Mouse (Mus musculus) kidney, embryonic 14.5 days (tissue): ENCODE measurements around the gene Anks4b. TPM values are rescaled to one million over a fixed set of nuclear protein-coding genes. Genes with fewer than 3 reads are reported as not detected.

Experiments
- ATAC-seq: fragments of 200-750 bp; cut with Nextera tagmentation; 2 replicates; pipeline ENCODE4 v1.8.0; 2017; ENCODE audit warnings: moderate number of reproducible peaks, mild to moderate bottlenecking, moderate TSS enrichment, moderate library complexity; ENCODE audit not compliant: low FRiP score, low TSS enrichment
- H3K27ac ChIP-seq: fragments of 300-500 bp; sonication (generic); 2 replicates; pipeline ENCODE4 v1.5.1; 2014; ENCODE audit warnings: low read depth, mild to moderate bottlenecking, low read length, moderate library complexity, mixed read lengths
- H3K27me3 ChIP-seq: fragments of 300-500 bp; sonication (generic); 2 replicates; pipeline ENCODE4 v1.6.1; 2014; ENCODE audit warnings: mild to moderate bottlenecking, low read length; ENCODE audit not compliant: control insufficient read depth, insufficient read depth
- H3K36me3 ChIP-seq: fragments of 300-500 bp; sonication (generic); 2 replicates; pipeline ENCODE4 v1.6.1; 2014; ENCODE audit warnings: low read length, mixed read lengths; ENCODE audit not compliant: control insufficient read depth, insufficient read depth
- H3K4me1 ChIP-seq: fragments of 300-500 bp; sonication (generic); 2 replicates; pipeline ENCODE4 v1.6.1; 2014; ENCODE audit warnings: low read length, mixed read lengths; ENCODE audit not compliant: control insufficient read depth, insufficient read depth
- H3K4me2 ChIP-seq: fragments of 300-500 bp; sonication (generic); replicated peaks from 2 replicates; pipeline ENCODE4 v1.6.1; 2014; ENCODE audit warnings: low read depth, mild to moderate bottlenecking, low read length
- H3K4me3 ChIP-seq: fragments of 300-500 bp; sonication (generic); 2 replicates; pipeline ENCODE4 v1.5.1; 2014; ENCODE audit warnings: mild to moderate bottlenecking, low read length
- H3K9ac ChIP-seq: fragments of 300-500 bp; sonication (generic); 2 replicates; pipeline ENCODE4 v1.6.1; 2014; ENCODE audit warnings: low read depth, mild to moderate bottlenecking, low read length, moderate library complexity
- H3K9me3 ChIP-seq: fragments of 300-500 bp; sonication (generic); 2 replicates; pipeline ENCODE4 v1.6.1; 2016; ENCODE audit warnings: low read length; ENCODE audit not compliant: control insufficient read depth
- WGBS: fragments of 180-500 bp; shearing (Covaris S2); extraction: QIAGEN DNeasy Blood & Tissue Kit; methylation state at CpG from one replicate; pipeline ENCODE4 v1.1.7; 2014; 5-methylcytosine and 5-hydroxymethylcytosine counted together
- polyA plus RNA-seq: library from polyadenylated mRNA; unstranded; fragments of >200 nt; fragmentation: Nextera tagmentation; extraction: Ambion mirVana; gene quantifications from 2 replicates; pipeline ENCODE4 v1.2.1, GENCODE M21; 2014

The Anks4b gene
- polyA plus RNA-seq, 1 experiment from 2014 or later: 1.5 TPM

- Histone ChIP-seq H3K4me1 (no peaks in the 10 kb centered on the region), H3K36me3 (no peaks in the 10 kb centered on the region), H3K4me2 (no peak overlapping the region), H3K27me3 (no peaks in the 10 kb centered on the region), H3K9ac (no peak overlapping the region), H3K4me3 (no peak overlapping the region), H3K9me3 (no peaks in the 10 kb centered on the region), H3K27ac (no peak overlapping the region)
- no peak for ATAC-seq
- 37% methylated on average over 2 of the region's 2 CpGs for WGBS
Observed at GRCm38 (mm10) chr7:120156841-120157409, 16.7 kb upstream of the Anks4b start.

- no peaks in the 10 kb centered on the region for H3K36me3 ChIP-seq
- no peak overlapping the region for H3K27ac ChIP-seq
- WGBS: 54% methylated on average over 5 of the region's 5 CpGs
- H3K27me3 ChIP-seq: no peaks in the 10 kb centered on the region
- no peak overlapping the region for H3K4me3 ChIP-seq
- no peak for ATAC-seq
- no peaks in the 10 kb centered on the region for H3K4me1 ChIP-seq
- H3K4me2 ChIP-seq: no peak overlapping the region
- no peak overlapping the region for H3K9ac ChIP-seq
- H3K9me3 ChIP-seq: no peaks in the 10 kb centered on the region
Observed at GRCm38 (mm10) chr7:120157575-120158061, 16.0 kb upstream of the Anks4b start.

- ATAC-seq: no peak
- no peak overlapping the region for H3K4me3 ChIP-seq
- no peak overlapping the region for H3K27ac ChIP-seq
- no peaks in the 10 kb centered on the region for H3K4me1 ChIP-seq
- 35% methylated on average over 4 of the region's 4 CpGs for WGBS
- H3K9me3 ChIP-seq: no peaks in the 10 kb centered on the region
- H3K27me3 ChIP-seq: no peaks in the 10 kb centered on the region
- H3K36me3 ChIP-seq: no peaks in the 10 kb centered on the region
- no peak overlapping the region for H3K4me2 ChIP-seq
- H3K9ac ChIP-seq: no peak overlapping the region
Observed at GRCm38 (mm10) chr7:120158121-120158613, 15.5 kb upstream of the Anks4b start.

- Histone ChIP-seq H3K27ac (no peak overlapping the region), H3K4me2 (no peak overlapping the region), H3K4me1 (no peaks in the 10 kb centered on the region), H3K36me3 (no peaks in the 10 kb centered on the region), H3K9me3 (no peaks in the 10 kb centered on the region), H3K27me3 (no peaks in the 10 kb centered on the region), H3K4me3 (no peak overlapping the region), H3K9ac (no peak overlapping the region)
- 86% methylated on average over 11 of the region's 11 CpGs for WGBS
- no peak for ATAC-seq
Observed at GRCm38 (mm10) chr7:120163581-120164251, 9.9 kb upstream of the Anks4b start.

GRCm38 (mm10) chr7:120172188-120172700 is 1.4 kb upstream of the Anks4b start:
- Histone ChIP-seq H3K9ac (no peak overlapping the region), H3K27ac (no peak overlapping the region), H3K4me3 (no peak overlapping the region), H3K36me3 (no peaks in the 10 kb centered on the region), H3K27me3 (no peaks in the 10 kb centered on the region), H3K4me2 (no peak overlapping the region), H3K9me3 (no peaks in the 10 kb centered on the region), H3K4me1 (no peaks in the 10 kb centered on the region)
- 88% methylated on average over 1 of the region's 1 CpGs for WGBS
- ATAC-seq: no peak

GRCm38 (mm10) chr7:120174723-120175504 is 1.3 kb downstream of the Anks4b start:
- no peak overlapping the region for H3K9ac ChIP-seq
- H3K27ac ChIP-seq: no peak overlapping the region
- H3K9me3 ChIP-seq: no peaks in the 10 kb centered on the region
- WGBS: 78% methylated on average over 11 of the region's 11 CpGs
- H3K4me1 ChIP-seq: no peaks in the 10 kb centered on the region
- no peaks in the 10 kb centered on the region for H3K27me3 ChIP-seq
- H3K36me3 ChIP-seq: no peaks in the 10 kb centered on the region
- ATAC-seq: no peak
- H3K4me3 ChIP-seq: no peak overlapping the region
- H3K4me2 ChIP-seq: no peak overlapping the region; the same call in 1 of the 2 replicates

- no peak for ATAC-seq
- H3K27ac ChIP-seq: no peak overlapping the region
- no peak overlapping the region for H3K4me3 ChIP-seq
- WGBS: 88% methylated on average over 3 of the region's 3 CpGs
- no peaks in the 10 kb centered on the region for H3K36me3 ChIP-seq
- no peaks in the 10 kb centered on the region for H3K27me3 ChIP-seq
- H3K4me1 ChIP-seq: no peaks in the 10 kb centered on the region
- H3K9me3 ChIP-seq: no peaks in the 10 kb centered on the region
- no peak overlapping the region for H3K4me2 ChIP-seq
- no peak overlapping the region for H3K9ac ChIP-seq
Observed at GRCm38 (mm10) chr7:120177611-120178010, 4.0 kb downstream of the Anks4b start.

GRCm38 (mm10) chr7:120178935-120179334 is 5.3 kb downstream of the Anks4b start:
- Histone ChIP-seq H3K4me3 (no peak overlapping the region), H3K36me3 (no peaks in the 10 kb centered on the region), H3K27me3 (no peaks in the 10 kb centered on the region), H3K4me1 (no peaks in the 10 kb centered on the region), H3K4me2 (no peak overlapping the region), H3K27ac (no peak overlapping the region), H3K9me3 (no peaks in the 10 kb centered on the region), H3K9ac (no peak overlapping the region)
- no peak for ATAC-seq
- WGBS: 12% methylated on average over 2 of the region's 2 CpGs
